Mouse (Mus musculus) intestine, postnatal 0 days (tissue): ENCODE results near the gene Osbpl7. TPM values are rescaled to one million over a fixed set of nuclear protein-coding genes. Genes with fewer than 3 reads are reported as not detected.

Experiments
- ATAC-seq: fragments of 200-750 bp; cut with Nextera tagmentation; 2 replicates; pipeline ENCODE4 v1.8.0; 2017; ENCODE audit warnings: mild to moderate bottlenecking, moderate TSS enrichment, moderate library complexity
- H3K27ac ChIP-seq: fragments of 300-500 bp; sonication (generic); 2 replicates; pipeline ENCODE4 v1.5.1; 2014; ENCODE audit warnings: mild to moderate bottlenecking, low read depth, low read length, moderate library complexity
- H3K27me3 ChIP-seq: fragments of 300-500 bp; sonication (generic); replicated peaks from 2 replicates; pipeline ENCODE4 v1.6.1; 2014; ENCODE audit warnings: low read length, mixed read lengths; ENCODE audit not compliant: control insufficient read depth, insufficient read depth
- H3K36me3 ChIP-seq: fragments of 300-500 bp; sonication (generic); 2 replicates; pipeline ENCODE4 v1.6.1; 2014; ENCODE audit warnings: mild to moderate bottlenecking, moderate library complexity; ENCODE audit not compliant: control insufficient read depth, insufficient read depth
- H3K4me1 ChIP-seq: fragments of 300-500 bp; sonication (generic); replicated peaks from 2 replicates; pipeline ENCODE4 v1.6.1; 2014; ENCODE audit warnings: antibody characterized with exemption, low read length, mixed read lengths; ENCODE audit not compliant: control insufficient read depth, insufficient read depth
- H3K4me2 ChIP-seq: fragments of 300-500 bp; sonication (generic); replicated peaks from 2 replicates; pipeline ENCODE4 v1.6.1; 2014; ENCODE audit warnings: low read depth, mild to moderate bottlenecking, moderate library complexity
- H3K4me3 ChIP-seq: fragments of 300-500 bp; sonication (generic); 2 replicates; pipeline ENCODE4 v1.5.1; 2014; ENCODE audit warnings: low read depth, low read length
- H3K9ac ChIP-seq: fragments of 300-500 bp; sonication (generic); 2 replicates; pipeline ENCODE4 v1.6.1; 2014; ENCODE audit warnings: mild to moderate bottlenecking, low read depth, low read length
- H3K9me3 ChIP-seq: fragments of 300-500 bp; sonication (generic); 2 replicates; pipeline ENCODE4 v1.6.1; 2016; ENCODE audit warnings: mixed run types; ENCODE audit not compliant: control insufficient read depth
- CTCF ChIP-seq: sonication (generic); IDR thresholded peaks from 2 replicates; pipeline ENCODE4 v1.5.1; 2016; ENCODE audit warnings: low read depth, mild to moderate bottlenecking, control low read depth, antibody characterized with exemption, moderate library complexity
- WGBS: fragments of 180-500 bp; shearing (Covaris S2); extraction: QIAGEN DNeasy Blood & Tissue Kit; methylation state at CpG from one replicate; pipeline ENCODE4 v1.1.7; 2014; 5-methylcytosine and 5-hydroxymethylcytosine counted together
- polyA plus RNA-seq: library from polyadenylated mRNA; unstranded; fragments of >200 nt; fragmentation: Nextera tagmentation; extraction: Ambion mirVana; gene quantifications from 2 replicates; pipeline ENCODE4 v1.2.1, GENCODE M21; 2015

Osbpl7 gene
- 10.6 and 12.0 TPM in 2 replicates for polyA plus RNA-seq

DNA sequence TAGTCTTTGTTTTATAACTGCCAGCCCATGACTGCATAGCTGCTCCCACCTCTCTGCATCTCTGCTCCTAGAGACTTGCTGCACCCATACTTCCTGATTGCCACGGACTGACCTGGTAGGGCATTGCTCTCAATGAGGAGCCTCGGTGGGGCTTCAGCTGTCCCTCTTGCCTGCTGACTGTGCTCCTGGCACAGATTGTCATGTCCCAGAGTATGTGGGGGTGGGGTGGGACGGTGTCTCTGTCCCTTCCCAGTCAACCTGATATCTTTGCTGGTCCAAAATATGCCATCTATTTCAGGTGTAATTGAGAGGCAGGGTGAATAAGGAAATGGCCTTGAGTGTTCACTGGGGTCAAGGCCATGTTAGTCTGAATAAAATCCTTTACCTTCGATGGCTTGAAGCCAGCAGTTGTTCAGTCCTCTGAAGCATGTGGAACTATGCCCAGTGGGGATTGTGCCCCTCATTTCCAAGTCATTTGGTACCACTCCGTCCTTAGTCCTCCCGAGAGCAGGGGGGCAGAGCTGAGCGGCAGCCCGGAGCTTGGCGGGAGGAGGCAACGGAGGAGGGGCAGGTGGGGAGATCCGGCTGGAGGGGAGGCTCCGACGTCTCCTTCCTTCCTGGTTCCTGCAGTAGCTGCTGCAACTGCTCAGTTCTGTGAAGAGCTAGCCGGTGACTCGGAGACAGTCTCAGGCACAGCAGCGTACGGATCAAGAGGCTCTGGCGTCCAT is at the start of gene Osbpl7:
Osbpl7 (plus strand) TSS at position 413 of the 728 bp plus-strand sequence.
- peak; percentile 34 for ATAC-seq

DNA sequence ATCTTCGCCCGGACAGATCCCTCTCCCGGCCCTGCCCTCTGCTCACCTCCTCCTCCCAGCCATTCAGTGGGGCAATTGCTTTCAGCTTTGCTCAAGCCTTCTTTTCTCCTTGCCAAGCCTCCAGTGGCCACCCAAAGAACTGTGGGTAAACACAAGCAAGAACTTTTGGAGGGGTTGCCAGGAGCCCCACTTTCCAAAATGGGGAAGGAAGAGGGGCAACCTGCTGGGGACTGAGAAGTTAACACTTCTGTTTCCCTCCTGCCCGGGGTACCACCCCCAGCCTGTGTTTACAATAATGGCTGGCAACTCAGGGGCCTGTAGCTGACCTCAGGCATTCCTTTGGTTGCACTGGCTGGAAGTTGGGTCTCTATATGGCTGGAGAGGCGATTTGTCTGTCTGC is 47.3 kb upstream of the Osbpl7 start:
- H3K27me3 ChIP-seq = peaks cover 35% of the 10 kb centered on the region; the same call in 1 of the 2 replicates
- 39% methylated on average over 5 of the region's 5 CpGs for WGBS
- no peak overlapping the region for H3K27ac ChIP-seq
- TF ChIP-seq CTCF = no peak
- H3K9ac ChIP-seq = no peak overlapping the region
- no peak overlapping the region for H3K4me3 ChIP-seq
- no peaks in the 10 kb centered on the region for H3K4me1 ChIP-seq
- H3K4me2 ChIP-seq = no peak overlapping the region
- H3K36me3 ChIP-seq = no peaks in the 10 kb centered on the region
- no peaks in the 10 kb centered on the region for H3K9me3 ChIP-seq
- ATAC-seq = no peak

More for the DNA sequence above, at the start of gene Osbpl7:
- Histone ChIP-seq H3K27ac (peak within 1 kb of the TSS; percentile 91), H3K36me3 (peaks cover 32% of the 10 kb centered on the region), H3K9ac (peak within 1 kb of the TSS; percentile 78), H3K27me3 (no peaks in the 10 kb centered on the region), H3K4me3 (peak within 1 kb of the TSS; percentile 77), H3K9me3 (no peaks in the 10 kb centered on the region), H3K4me1 (peaks cover 5% of the 10 kb centered on the region; the same call in 1 of the 2 replicates), H3K4me2 (peak within 1 kb of the TSS; percentile 93)
- 3% methylated on average over 18 of the region's 18 CpGs for WGBS
- TF ChIP-seq CTCF = peak; percentile 63

DNA sequence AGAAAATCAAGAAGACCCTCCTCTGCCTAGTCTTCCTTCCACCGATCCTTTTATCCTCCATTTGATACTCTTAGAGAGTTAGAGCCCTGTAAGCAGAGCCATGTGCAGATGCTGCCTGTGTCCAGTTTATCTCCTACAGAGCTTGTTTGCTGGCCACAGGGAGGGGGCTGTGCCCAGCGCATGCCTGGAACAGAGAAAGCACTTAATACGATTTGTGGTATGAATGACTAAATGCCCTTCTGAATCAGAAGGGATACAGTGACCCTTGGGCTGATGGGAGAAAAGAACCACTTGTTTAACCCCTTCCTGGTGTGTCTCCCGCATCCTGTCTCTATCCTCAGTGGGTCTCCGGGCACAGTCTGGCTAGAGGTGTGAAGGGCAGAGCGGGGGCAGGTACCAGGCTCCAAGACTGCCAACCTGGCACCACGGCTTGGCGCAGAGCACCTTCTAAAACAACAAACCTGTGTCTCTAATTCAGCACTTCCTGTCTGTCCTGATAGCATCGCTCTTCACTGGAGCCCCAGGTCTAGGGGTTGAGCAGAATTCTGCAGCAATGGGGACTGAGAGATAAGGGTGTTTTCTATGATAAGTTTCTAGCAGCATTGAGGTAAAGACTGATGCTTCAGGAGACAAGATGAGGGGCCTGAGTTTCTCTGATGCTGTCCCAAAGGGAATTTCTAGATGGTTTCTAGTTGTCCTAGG is 43.2 kb upstream of the Osbpl7 start:
- no peaks in the 10 kb centered on the region for H3K4me1 ChIP-seq
- peaks cover 42% of the 10 kb centered on the region; the same call in 1 of the 2 replicates for H3K27me3 ChIP-seq
- no peaks in the 10 kb centered on the region for H3K36me3 ChIP-seq
- no peak overlapping the region for H3K9ac ChIP-seq
- TF ChIP-seq CTCF = no peak
- WGBS = 54% methylated on average over 9 of the region's 9 CpGs
- H3K27ac ChIP-seq = no peak overlapping the region
- H3K9me3 ChIP-seq = no peaks in the 10 kb centered on the region
- no peak overlapping the region for H3K4me3 ChIP-seq
- no peak overlapping the region for H3K4me2 ChIP-seq
- no peak for ATAC-seq

- Histone ChIP-seq H3K4me2 (no peak overlapping the region), H3K4me3 (no peak overlapping the region), H3K4me1 (no peaks in the 10 kb centered on the region), H3K9ac (no peak overlapping the region), H3K36me3 (no peaks in the 10 kb centered on the region), H3K9me3 (no peaks in the 10 kb centered on the region), H3K27ac (no peak overlapping the region), H3K27me3 (peaks cover 43% of the 10 kb centered on the region)
- whole genome bisulfite sequencing = 49% methylated on average over 8 of the region's 8 CpGs
- no peak for TF ChIP-seq CTCF
- no peak for ATAC-seq
Measured at GRCm38 (mm10) chr11:97009198-97009790, 41.1 kb upstream of the Osbpl7 start.

GRCm38 (mm10) chr11:97013121-97013670 is 37.2 kb upstream of the Osbpl7 start, which contains the start of gene Sp6:
Sp6 (plus strand) TSS chr11:97013394.
- no peaks in the 10 kb centered on the region for H3K9me3 ChIP-seq
- no peak for ATAC-seq
- WGBS = 31% methylated on average over 8 of the region's 8 CpGs

More at GRCm38 (mm10) chr11:97013121-97013670, 37.2 kb upstream of the Osbpl7 start, which contains the start of gene Sp6:
- no peak for TF ChIP-seq CTCF
- Histone ChIP-seq H3K9ac (no peak within 1 kb of the TSS), H3K4me1 (peaks cover 2% of the 10 kb centered on the region; the same call in 1 of the 2 replicates), H3K27ac (no peak within 1 kb of the TSS), H3K4me2 (no peak within 1 kb of the TSS), H3K27me3 (peaks cover 67% of the 10 kb centered on the region), H3K36me3 (no peaks in the 10 kb centered on the region), H3K4me3 (no peak within 1 kb of the TSS)
